Mouse (Mus musculus) intestine, postnatal 0 days (tissue): Measurements from ENCODE around the gene Vmn1r112. TPM values are rescaled to one million over a fixed set of nuclear protein-coding genes. Genes with fewer than 3 reads are reported as not detected.
"Not testable (repeated sequence)": the region's sequence is repeated elsewhere in the genome, so short reads cannot be mapped to it uniquely, and the experiment has no call there.

Experiments
- ATAC-seq: fragments of 200-750 bp; cut with Nextera tagmentation; 2 replicates; pipeline ENCODE4 v1.8.0; 2017; ENCODE audit warnings: mild to moderate bottlenecking, moderate TSS enrichment, moderate library complexity
- H3K27ac ChIP-seq: fragments of 300-500 bp; sonication (generic); 2 replicates; pipeline ENCODE4 v1.5.1; 2014; ENCODE audit warnings: mild to moderate bottlenecking, low read depth, low read length, moderate library complexity
- H3K27me3 ChIP-seq: fragments of 300-500 bp; sonication (generic); replicated peaks from 2 replicates; pipeline ENCODE4 v1.6.1; 2014; ENCODE audit warnings: low read length, mixed read lengths; ENCODE audit not compliant: control insufficient read depth, insufficient read depth
- H3K36me3 ChIP-seq: fragments of 300-500 bp; sonication (generic); 2 replicates; pipeline ENCODE4 v1.6.1; 2014; ENCODE audit warnings: mild to moderate bottlenecking, moderate library complexity; ENCODE audit not compliant: control insufficient read depth, insufficient read depth
- H3K4me1 ChIP-seq: fragments of 300-500 bp; sonication (generic); replicated peaks from 2 replicates; pipeline ENCODE4 v1.6.1; 2014; ENCODE audit warnings: antibody characterized with exemption, low read length, mixed read lengths; ENCODE audit not compliant: control insufficient read depth, insufficient read depth
- H3K4me2 ChIP-seq: fragments of 300-500 bp; sonication (generic); replicated peaks from 2 replicates; pipeline ENCODE4 v1.6.1; 2014; ENCODE audit warnings: low read depth, mild to moderate bottlenecking, moderate library complexity
- H3K4me3 ChIP-seq: fragments of 300-500 bp; sonication (generic); 2 replicates; pipeline ENCODE4 v1.5.1; 2014; ENCODE audit warnings: low read depth, low read length
- H3K9ac ChIP-seq: fragments of 300-500 bp; sonication (generic); 2 replicates; pipeline ENCODE4 v1.6.1; 2014; ENCODE audit warnings: mild to moderate bottlenecking, low read depth, low read length
- H3K9me3 ChIP-seq: fragments of 300-500 bp; sonication (generic); 2 replicates; pipeline ENCODE4 v1.6.1; 2016; ENCODE audit warnings: mixed run types; ENCODE audit not compliant: control insufficient read depth
- WGBS: fragments of 180-500 bp; shearing (Covaris S2); extraction: QIAGEN DNeasy Blood & Tissue Kit; methylation state at CpG from one replicate; pipeline ENCODE4 v1.1.7; 2014; 5-methylcytosine and 5-hydroxymethylcytosine counted together
- polyA plus RNA-seq: library from polyadenylated mRNA; unstranded; fragments of >200 nt; fragmentation: Nextera tagmentation; extraction: Ambion mirVana; gene quantifications from 2 replicates; pipeline ENCODE4 v1.2.1, GENCODE M21; 2015

Vmn1r112 gene
- polyA plus RNA-seq, result not detected in 2 replicates

GRCm38 (mm10) chr7:20770885-20771284 is at the start of gene Vmn1r112:
TSS of gene Vmn1r112 (plus strand) at chr7:20771185.
- H3K4me2 ChIP-seq, ATAC-seq: not testable (repeated sequence)

DNA sequence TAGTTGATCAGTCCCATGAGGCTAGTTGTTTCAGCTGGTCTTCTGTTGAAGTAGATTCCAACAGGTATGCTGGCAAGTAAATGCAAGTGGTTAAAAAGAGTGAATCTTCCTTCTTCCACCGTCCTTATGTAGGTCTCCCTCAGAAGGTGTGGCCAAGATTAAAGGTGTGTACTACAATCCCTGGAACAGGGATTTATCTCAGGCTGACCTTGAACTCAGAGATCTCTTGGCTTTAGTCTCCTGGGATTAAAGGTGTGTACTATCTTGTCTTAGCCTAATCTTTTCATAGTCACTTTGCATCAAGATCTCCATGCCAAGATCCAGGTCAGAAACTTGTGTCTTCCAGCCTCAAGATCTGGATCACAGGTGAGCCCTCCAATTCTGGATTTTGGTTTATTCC is 40.5 kb upstream of the Vmn1r112 start, which contains the start of gene Gm10668:
Gene Gm10668, minus strand, starts transcription at position 101 of the 400 bp plus-strand sequence.
- H3K4me1 ChIP-seq, H3K9ac ChIP-seq, H3K36me3 ChIP-seq, H3K9me3 ChIP-seq, H3K4me3 ChIP-seq, H3K4me2 ChIP-seq, H3K27me3 ChIP-seq, ATAC-seq, H3K27ac ChIP-seq: not testable (repeated sequence)
- WGBS, result no CpG with 5 or more reads among the region's 1 CpGs

More at GRCm38 (mm10) chr7:20770885-20771284, at the start of gene Vmn1r112:
- H3K4me1 ChIP-seq, H3K27ac ChIP-seq, H3K4me3 ChIP-seq, H3K9me3 ChIP-seq, H3K27me3 ChIP-seq, H3K9ac ChIP-seq, H3K36me3 ChIP-seq: not testable (repeated sequence)
- no CpG with 5 or more reads among the region's 3 CpGs for WGBS

GRCm38 (mm10) chr7:20786985-20787384 is 16.0 kb downstream of the Vmn1r112 start, which contains the start of gene Vmn1r113:
TSS of gene Vmn1r113 (plus strand) at chr7:20787285.
- H3K9ac ChIP-seq, H3K36me3 ChIP-seq, H3K9me3 ChIP-seq, H3K4me2 ChIP-seq, H3K27me3 ChIP-seq, ATAC-seq, H3K27ac ChIP-seq, H3K4me3 ChIP-seq, H3K4me1 ChIP-seq: not testable (repeated sequence)
- WGBS, result 56% methylated on average over 2 of the region's 2 CpGs

DNA sequence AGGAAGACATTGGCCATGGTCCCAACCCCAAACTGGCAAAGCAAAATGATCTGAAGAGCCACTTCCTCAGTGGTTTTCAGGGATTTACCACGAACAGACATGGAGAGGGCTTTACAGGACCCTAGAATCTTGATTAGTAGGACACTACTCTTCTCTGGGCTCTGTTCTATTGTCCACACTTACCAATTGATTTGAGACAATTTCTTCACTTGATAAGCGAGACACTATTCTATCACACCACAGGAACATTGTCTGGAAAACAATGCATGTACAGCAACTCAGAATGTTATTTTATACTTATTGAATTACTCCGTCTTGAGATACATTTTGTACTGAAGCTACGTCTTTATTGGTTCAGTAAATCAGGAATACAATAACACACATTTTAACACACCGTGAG is 41.1 kb downstream of the Vmn1r112 start, which contains the start of gene Vmn1r114:
Gene Vmn1r114, minus strand, starts transcription at position 101 of the 400 bp plus-strand sequence.
- H3K9ac ChIP-seq, H3K4me1 ChIP-seq, H3K4me2 ChIP-seq, H3K27me3 ChIP-seq, H3K36me3 ChIP-seq, ATAC-seq, H3K27ac ChIP-seq, H3K4me3 ChIP-seq, H3K9me3 ChIP-seq: not testable (repeated sequence)
- no CpG with 5 or more reads among the region's 5 CpGs for WGBS

Other genes starting within 250 kb of the Vmn1r112 start
- gene Vmn1r104, start 237.3 kb upstream of the Vmn1r112 start, polyA plus RNA-seq, result not detected in 2 replicates
- gene Gm5726, start 225.4 kb upstream of the Vmn1r112 start, polyA plus RNA-seq, result not detected in 2 replicates
- not detected in 2 replicates for gene Gm4141, start 194.9 kb upstream of the Vmn1r112 start, polyA plus RNA-seq
- not detected in 2 replicates for gene Gm4513, start 172.2 kb upstream of the Vmn1r112 start, polyA plus RNA-seq
- gene Vmn1r107, start 102.3 kb upstream of the Vmn1r112 start, polyA plus RNA-seq, result not detected in 2 replicates
- gene Vmn1r111, start 68.0 kb upstream of the Vmn1r112 start, polyA plus RNA-seq, result not detected in 2 replicates
- not detected in 2 replicates for gene Gm10668, start 40.6 kb upstream of the Vmn1r112 start, polyA plus RNA-seq
- gene Vmn1r113, start 16.1 kb downstream of the Vmn1r112 start, polyA plus RNA-seq, result not detected in 2 replicates
- not detected in 2 replicates for gene Vmn1r114, start 41.0 kb downstream of the Vmn1r112 start, polyA plus RNA-seq
- not detected in 2 replicates for gene Vmn1r115, start 73.8 kb downstream of the Vmn1r112 start, polyA plus RNA-seq
- not detected in 2 replicates for gene Vmn1r116, start 101.1 kb downstream of the Vmn1r112 start, polyA plus RNA-seq
- gene Vmn1r117, start 112.9 kb downstream of the Vmn1r112 start, polyA plus RNA-seq, result not detected in 2 replicates
- gene Vmn1r118, start 141.2 kb downstream of the Vmn1r112 start, polyA plus RNA-seq, result not detected in 2 replicates
- not detected in 2 replicates for gene Vmn1r119, start 241.3 kb downstream of the Vmn1r112 start, polyA plus RNA-seq